Mouse (Mus musculus): ENCODE data around the gene Aqp3. TPM values are rescaled to one million over a fixed set of nuclear protein-coding genes. Genes with fewer than 3 reads are reported as not detected.

The Aqp3 gene
- polyA plus RNA-seq, 1 experiment from 2014 or later = 4.1 TPM

DNA sequence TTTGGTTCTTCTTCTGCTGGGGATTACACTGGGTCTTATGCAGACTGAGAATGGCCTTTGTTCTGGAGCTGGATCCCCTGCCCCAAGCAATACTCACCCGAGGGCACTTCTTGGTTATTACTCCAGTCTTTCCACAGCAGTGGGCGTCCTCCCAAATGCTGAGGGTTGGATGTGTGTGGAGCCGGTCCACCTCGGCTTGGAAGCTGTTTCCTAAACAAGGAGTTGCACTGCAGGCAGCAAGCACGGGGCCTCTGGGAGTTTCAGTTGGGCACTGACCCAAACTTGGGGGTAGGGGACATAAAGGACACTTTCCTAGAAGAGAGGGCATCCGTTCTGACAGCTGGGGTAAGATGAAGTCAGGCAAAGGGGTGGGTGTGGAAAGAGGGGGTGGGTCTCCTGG, 23.5 kb downstream of the Aqp3 start:
- no peak for ATAC-seq
- Histone ChIP-seq H3K4me2 (replicated peaks; ENCODE audit: low read depth) (no peak overlapping the region), H3K4me1 (replicated peaks; ENCODE audit: control insufficient read depth, insufficient read depth, low read length) (no peaks in the 10 kb centered on the region), H3K27me3 (replicated peaks; ENCODE audit: control insufficient read depth, insufficient read depth, low read length) (no peaks in the 10 kb centered on the region), H3K9me3 (ENCODE audit: control insufficient read depth) (no peaks in the 10 kb centered on the region), H3K4me3 (ENCODE audit: low read depth, low read length) (no peak overlapping the region), H3K9ac (ENCODE audit: low read depth, low read length) (no peak overlapping the region), H3K27ac (ENCODE audit: low read depth, low read length) (no peak overlapping the region), H3K36me3 (ENCODE audit: control insufficient read depth, insufficient read depth) (no peaks in the 10 kb centered on the region)
- no peak for TF ChIP-seq CTCF (IDR thresholded peaks at IDR 0.05; ENCODE audit: low read depth)
- 69% methylated on average over 6 of the region's 6 CpGs for WGBS

GRCm38 (mm10) chr4:41073008-41073817, 24.8 kb downstream of the Aqp3 start:
- no peaks in the 10 kb centered on the region for H3K27me3 ChIP-seq (replicated peaks; ENCODE audit: control insufficient read depth, insufficient read depth, low read length)
- no peak overlapping the region for H3K4me2 ChIP-seq (replicated peaks; ENCODE audit: low read depth)
- H3K9ac ChIP-seq (ENCODE audit: low read depth, low read length) = no peak overlapping the region
- no peak for ATAC-seq
- no peaks in the 10 kb centered on the region for H3K4me1 ChIP-seq (replicated peaks; ENCODE audit: control insufficient read depth, insufficient read depth, low read length)
- 71% methylated on average over 12 of the region's 12 CpGs for WGBS
- no peak overlapping the region for H3K27ac ChIP-seq (ENCODE audit: low read depth, low read length)
- H3K36me3 ChIP-seq (ENCODE audit: control insufficient read depth, insufficient read depth) = no peaks in the 10 kb centered on the region
- H3K9me3 ChIP-seq (ENCODE audit: control insufficient read depth) = no peaks in the 10 kb centered on the region
- TF ChIP-seq CTCF (IDR thresholded peaks at IDR 0.05; ENCODE audit: low read depth) = no peak
- H3K4me3 ChIP-seq (ENCODE audit: low read depth, low read length) = no peak overlapping the region

GRCm38 (mm10) chr4:41071500-41072429, 26.2 kb downstream of the Aqp3 start:
- no peaks in the 10 kb centered on the region for H3K9me3 ChIP-seq (ENCODE audit: control insufficient read depth)
- 71% methylated on average over 14 of the region's 14 CpGs for WGBS
- H3K4me1 ChIP-seq (replicated peaks; ENCODE audit: control insufficient read depth, insufficient read depth, low read length) = no peaks in the 10 kb centered on the region
- H3K36me3 ChIP-seq (ENCODE audit: control insufficient read depth, insufficient read depth) = no peaks in the 10 kb centered on the region
- H3K4me3 ChIP-seq (ENCODE audit: low read depth, low read length) = no peak overlapping the region
- H3K4me2 ChIP-seq (replicated peaks; ENCODE audit: low read depth) = no peak overlapping the region
- ATAC-seq = no peak
- H3K27ac ChIP-seq (ENCODE audit: low read depth, low read length) = no peak overlapping the region
- TF ChIP-seq CTCF (IDR thresholded peaks at IDR 0.05; ENCODE audit: low read depth) = no peak
- no peaks in the 10 kb centered on the region for H3K27me3 ChIP-seq (replicated peaks; ENCODE audit: control insufficient read depth, insufficient read depth, low read length)
- H3K9ac ChIP-seq (ENCODE audit: low read depth, low read length) = no peak overlapping the region

DNA sequence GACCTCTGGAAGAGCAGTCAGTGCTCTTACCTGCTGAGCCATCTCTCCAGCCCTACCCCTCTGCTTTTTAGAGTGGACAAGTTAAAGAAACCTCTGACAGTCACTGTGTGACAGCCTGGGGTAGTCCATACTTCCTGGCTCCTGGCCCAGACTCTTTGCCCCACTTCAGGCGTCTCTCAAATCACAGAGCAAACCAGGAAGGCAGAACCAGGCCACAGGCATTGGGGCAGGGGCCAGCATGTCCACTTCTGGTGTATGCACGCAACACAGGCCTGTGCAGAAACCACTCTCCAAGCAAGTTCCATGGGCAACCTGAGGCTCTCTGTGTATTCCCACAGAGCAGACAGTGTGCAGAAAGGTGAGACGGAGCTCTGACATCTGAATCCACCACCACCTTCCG, 32.8 kb downstream of the Aqp3 start:
- 88% methylated on average over 4 of the region's 4 CpGs for WGBS
- Histone ChIP-seq H3K9me3 (ENCODE audit: control insufficient read depth) (no peaks in the 10 kb centered on the region), H3K4me2 (replicated peaks; ENCODE audit: low read depth) (no peak overlapping the region), H3K27me3 (replicated peaks; ENCODE audit: control insufficient read depth, insufficient read depth, low read length) (no peaks in the 10 kb centered on the region), H3K4me3 (ENCODE audit: low read depth, low read length) (no peak overlapping the region), H3K9ac (ENCODE audit: low read depth, low read length) (no peak overlapping the region), H3K36me3 (ENCODE audit: control insufficient read depth, insufficient read depth) (no peaks in the 10 kb centered on the region), H3K27ac (ENCODE audit: low read depth, low read length) (no peak overlapping the region), H3K4me1 (replicated peaks; ENCODE audit: control insufficient read depth, insufficient read depth, low read length) (no peaks in the 10 kb centered on the region)
- no peak for TF ChIP-seq CTCF (IDR thresholded peaks at IDR 0.05; ENCODE audit: low read depth)
- no peak for ATAC-seq

DNA sequence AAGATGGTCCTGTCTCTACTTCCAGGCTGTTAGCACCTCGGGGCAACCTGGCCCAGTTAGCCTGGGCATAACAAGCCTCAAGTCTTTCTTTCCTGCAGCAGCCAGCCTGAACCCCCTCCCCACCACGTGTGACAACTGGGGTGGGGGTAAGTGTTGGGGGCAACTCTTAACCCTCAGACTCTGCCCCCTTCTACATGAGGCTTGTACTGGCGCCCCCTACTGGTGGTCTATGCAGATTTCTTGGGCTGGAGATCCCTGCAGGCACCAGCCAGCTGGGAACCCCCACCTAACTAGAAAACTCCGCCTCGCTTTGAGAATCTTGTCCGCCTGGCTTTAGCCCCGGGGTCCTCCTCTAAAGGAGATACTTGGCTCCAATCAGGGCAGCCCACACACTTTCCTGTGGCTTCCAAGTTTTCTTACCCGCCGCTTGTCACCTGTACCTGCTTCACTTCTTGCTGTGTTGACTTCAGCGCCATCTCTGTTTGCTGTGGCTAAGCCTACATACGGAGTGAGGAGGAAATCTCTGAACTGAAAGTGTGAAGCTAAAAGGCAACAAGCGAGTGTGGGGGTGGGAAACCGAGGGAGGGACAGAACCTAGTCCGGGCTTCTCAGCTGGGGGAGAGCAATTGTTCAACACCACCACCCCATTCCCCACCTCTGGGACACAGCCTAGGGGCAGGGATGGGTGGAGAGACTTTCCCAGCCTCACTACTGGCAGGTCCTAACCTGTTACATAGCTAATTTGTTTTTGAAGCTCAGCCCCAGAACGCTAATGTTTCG, 33.9 kb downstream of the Aqp3 start:
- ATAC-seq = no peak
- Histone ChIP-seq H3K4me3 (ENCODE audit: low read depth, low read length) (no peak overlapping the region), H3K4me2 (replicated peaks; ENCODE audit: low read depth) (peak overlapping the region; percentile 55), H3K36me3 (ENCODE audit: control insufficient read depth, insufficient read depth) (no peaks in the 10 kb centered on the region), H3K9ac (ENCODE audit: low read depth, low read length) (no peak overlapping the region; the same call in 1 of the 2 replicates), H3K9me3 (ENCODE audit: control insufficient read depth) (no peaks in the 10 kb centered on the region), H3K4me1 (replicated peaks; ENCODE audit: control insufficient read depth, insufficient read depth, low read length) (no peaks in the 10 kb centered on the region), H3K27ac (ENCODE audit: low read depth, low read length) (no peak overlapping the region), H3K27me3 (replicated peaks; ENCODE audit: control insufficient read depth, insufficient read depth, low read length) (no peaks in the 10 kb centered on the region)
- 15% methylated on average over 16 of the region's 16 CpGs for WGBS
- peak; percentile 70 for TF ChIP-seq CTCF (IDR thresholded peaks at IDR 0.05; ENCODE audit: low read depth)

DNA sequence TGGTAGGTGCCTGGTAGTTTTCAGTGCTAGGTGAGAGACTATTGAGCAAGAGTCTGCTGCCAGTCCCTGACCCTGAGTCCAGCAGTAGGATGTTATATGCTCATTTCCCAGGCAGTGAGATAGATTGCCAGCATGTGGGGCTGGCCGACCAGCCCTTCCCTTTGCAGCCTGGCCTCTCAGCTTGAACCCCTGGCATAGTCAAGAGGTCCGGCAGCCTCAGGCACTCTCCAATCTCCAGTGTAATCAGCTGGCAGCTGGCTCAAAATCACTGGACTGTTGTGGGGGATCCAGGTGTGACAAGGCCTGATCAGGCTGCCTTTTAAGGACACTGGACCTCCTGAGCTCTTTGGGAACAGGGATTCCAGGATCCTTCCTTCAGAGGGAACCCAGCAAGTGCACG, 34.6 kb downstream of the Aqp3 start:
- Histone ChIP-seq H3K4me3 (ENCODE audit: low read depth, low read length) (no peak overlapping the region), H3K27ac (ENCODE audit: low read depth, low read length) (no peak overlapping the region), H3K4me2 (replicated peaks; ENCODE audit: low read depth) (no peak overlapping the region), H3K4me1 (replicated peaks; ENCODE audit: control insufficient read depth, insufficient read depth, low read length) (no peaks in the 10 kb centered on the region), H3K9me3 (ENCODE audit: control insufficient read depth) (no peaks in the 10 kb centered on the region), H3K27me3 (replicated peaks; ENCODE audit: control insufficient read depth, insufficient read depth, low read length) (no peaks in the 10 kb centered on the region), H3K9ac (ENCODE audit: low read depth, low read length) (no peak overlapping the region), H3K36me3 (ENCODE audit: control insufficient read depth, insufficient read depth) (no peaks in the 10 kb centered on the region)
- no peak for TF ChIP-seq CTCF (IDR thresholded peaks at IDR 0.05; ENCODE audit: low read depth)
- no peak for ATAC-seq
- WGBS = 60% methylated on average over 3 of the region's 3 CpGs

Measured in intestine, postnatal 0 days (tissue).